Mouse (Mus musculus): ENCODE results near the gene Pam. TPM values are rescaled to one million over a fixed set of nuclear protein-coding genes. Genes with fewer than 3 reads are reported as not detected.

The Pam gene
- polyA plus RNA-seq, 1 experiment from 2014 or later, result 8.9 TPM

DNA sequence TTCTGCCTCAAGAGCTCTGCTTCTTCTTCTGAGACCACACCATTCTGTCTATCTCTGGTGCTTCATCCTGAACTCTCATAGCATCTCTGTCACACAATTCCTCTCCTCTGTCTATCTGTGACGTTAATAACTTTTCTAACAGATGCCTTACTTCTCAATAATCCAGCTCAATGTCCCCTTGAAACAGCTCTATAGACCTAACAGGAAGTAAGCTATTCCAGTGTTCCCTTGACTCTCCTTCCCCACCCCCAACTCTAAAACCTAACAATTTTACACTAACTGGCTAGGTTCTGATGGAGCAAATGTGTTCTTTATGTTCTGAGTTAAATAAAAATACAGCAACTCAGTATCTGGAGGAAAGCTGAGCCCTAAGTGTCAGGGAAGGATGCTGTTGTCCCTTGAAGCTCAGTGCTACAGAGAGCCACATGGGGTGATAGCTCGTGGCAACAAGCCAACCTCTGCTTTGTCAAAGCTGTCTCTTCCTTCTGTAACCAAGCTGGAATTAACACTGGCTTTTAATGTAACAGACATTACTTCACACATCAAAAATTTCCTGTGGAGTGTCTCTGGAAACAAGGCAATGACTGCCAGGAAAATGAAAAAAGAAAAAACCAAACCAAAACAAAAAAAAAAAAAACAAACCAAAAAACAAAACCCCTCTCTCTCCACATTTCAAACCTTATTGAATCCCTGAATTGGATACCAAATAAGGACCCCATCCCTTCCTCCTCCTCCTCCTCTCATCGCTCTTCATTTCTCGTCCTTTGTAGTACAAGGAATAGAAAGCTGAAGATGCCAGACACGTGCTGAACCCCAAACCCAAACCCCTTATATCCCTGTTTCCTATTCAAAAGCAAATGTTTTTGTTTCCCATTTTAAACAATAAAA, 261.7 kb downstream of the Pam start:
- no peak overlapping the region for H3K4me3 ChIP-seq (ENCODE audit: low read depth, low read length)
- no peak overlapping the region for H3K9ac ChIP-seq (ENCODE audit: low read depth, low read length)
- 43% methylated on average over 5 of the region's 5 CpGs for WGBS (ENCODE audit: insufficient replicate concordance)
- H3K4me1 ChIP-seq (ENCODE audit: control insufficient read depth, low read depth, low read length), result no peaks in the 10 kb centered on the region
- no peak overlapping the region for H3K27ac ChIP-seq (ENCODE audit: low read length)
- H3K27me3 ChIP-seq (ENCODE audit: control insufficient read depth, insufficient read depth, low read depth, low read length), result no peaks in the 10 kb centered on the region
- H3K4me2 ChIP-seq (ENCODE audit: low read depth, low read length), result no peak overlapping the region
- no peaks in the 10 kb centered on the region for H3K9me3 ChIP-seq (replicated peaks; ENCODE audit: control insufficient read depth, low read length)
- no peak for ATAC-seq (ENCODE audit: low read depth)
- no peaks in the 10 kb centered on the region for H3K36me3 ChIP-seq (ENCODE audit: control insufficient read depth, insufficient read depth)

DNA sequence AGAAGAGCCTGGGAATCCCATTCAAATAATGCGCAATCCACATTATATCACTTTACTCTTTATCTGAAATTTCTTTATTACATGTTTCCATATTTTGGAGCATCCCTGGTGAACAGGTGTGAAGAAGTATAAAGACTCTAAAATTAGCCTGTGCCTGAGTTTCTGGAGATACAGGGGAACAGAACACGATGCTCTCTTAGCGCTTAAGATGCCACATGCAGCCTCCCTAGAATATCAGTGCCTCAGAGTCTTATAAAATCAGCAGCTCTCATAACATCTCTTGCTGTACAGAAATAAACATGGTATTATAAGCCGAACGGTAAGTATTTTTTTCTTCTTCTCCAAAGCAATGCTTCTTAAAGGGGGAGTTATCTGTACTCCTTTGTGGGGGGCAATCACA, 267.4 kb downstream of the Pam start:
- Histone ChIP-seq H3K27ac (ENCODE audit: low read length) (no peak overlapping the region), H3K27me3 (ENCODE audit: control insufficient read depth, insufficient read depth, low read depth, low read length) (no peaks in the 10 kb centered on the region), H3K4me3 (ENCODE audit: low read depth, low read length) (no peak overlapping the region), H3K4me2 (ENCODE audit: low read depth, low read length) (no peak overlapping the region), H3K36me3 (ENCODE audit: control insufficient read depth, insufficient read depth) (no peaks in the 10 kb centered on the region), H3K9ac (ENCODE audit: low read depth, low read length) (no peak overlapping the region), H3K4me1 (ENCODE audit: control insufficient read depth, low read depth, low read length) (no peaks in the 10 kb centered on the region), H3K9me3 (replicated peaks; ENCODE audit: control insufficient read depth, low read length) (no peaks in the 10 kb centered on the region)
- no peak for ATAC-seq (ENCODE audit: low read depth)
- 78% methylated on average over 5 of the region's 5 CpGs for WGBS (ENCODE audit: insufficient replicate concordance)

GRCm38 (mm10) chr1:97827566-97827965, 267.9 kb downstream of the Pam start:
- no peaks in the 10 kb centered on the region for H3K36me3 ChIP-seq (ENCODE audit: control insufficient read depth, insufficient read depth)
- H3K9me3 ChIP-seq (replicated peaks; ENCODE audit: control insufficient read depth, low read length), result no peaks in the 10 kb centered on the region
- no peak overlapping the region for H3K4me2 ChIP-seq (ENCODE audit: low read depth, low read length)
- H3K4me1 ChIP-seq (ENCODE audit: control insufficient read depth, low read depth, low read length), result no peaks in the 10 kb centered on the region
- no peak overlapping the region for H3K27ac ChIP-seq (ENCODE audit: low read length)
- H3K27me3 ChIP-seq (ENCODE audit: control insufficient read depth, insufficient read depth, low read depth, low read length), result no peaks in the 10 kb centered on the region
- no peak overlapping the region for H3K4me3 ChIP-seq (ENCODE audit: low read depth, low read length)
- H3K9ac ChIP-seq (ENCODE audit: low read depth, low read length), result no peak overlapping the region
- WGBS (ENCODE audit: insufficient replicate concordance), result 67% methylated on average over 2 of the region's 2 CpGs
- no peak for ATAC-seq (ENCODE audit: low read depth)

GRCm38 (mm10) chr1:97822904-97823303, 272.5 kb downstream of the Pam start:
- no peaks in the 10 kb centered on the region for H3K27me3 ChIP-seq (ENCODE audit: control insufficient read depth, insufficient read depth, low read depth, low read length)
- no peak overlapping the region for H3K27ac ChIP-seq (ENCODE audit: low read length)
- H3K9ac ChIP-seq (ENCODE audit: low read depth, low read length), result no peak overlapping the region
- no peaks in the 10 kb centered on the region for H3K4me1 ChIP-seq (ENCODE audit: control insufficient read depth, low read depth, low read length)
- 70% methylated on average over 7 of the region's 7 CpGs for WGBS (ENCODE audit: insufficient replicate concordance)
- no peak overlapping the region for H3K4me2 ChIP-seq (ENCODE audit: low read depth, low read length)
- H3K36me3 ChIP-seq (ENCODE audit: control insufficient read depth, insufficient read depth), result no peaks in the 10 kb centered on the region
- H3K4me3 ChIP-seq (ENCODE audit: low read depth, low read length), result no peak overlapping the region
- no peak for ATAC-seq (ENCODE audit: low read depth)
- no peaks in the 10 kb centered on the region for H3K9me3 ChIP-seq (replicated peaks; ENCODE audit: control insufficient read depth, low read length)

DNA sequence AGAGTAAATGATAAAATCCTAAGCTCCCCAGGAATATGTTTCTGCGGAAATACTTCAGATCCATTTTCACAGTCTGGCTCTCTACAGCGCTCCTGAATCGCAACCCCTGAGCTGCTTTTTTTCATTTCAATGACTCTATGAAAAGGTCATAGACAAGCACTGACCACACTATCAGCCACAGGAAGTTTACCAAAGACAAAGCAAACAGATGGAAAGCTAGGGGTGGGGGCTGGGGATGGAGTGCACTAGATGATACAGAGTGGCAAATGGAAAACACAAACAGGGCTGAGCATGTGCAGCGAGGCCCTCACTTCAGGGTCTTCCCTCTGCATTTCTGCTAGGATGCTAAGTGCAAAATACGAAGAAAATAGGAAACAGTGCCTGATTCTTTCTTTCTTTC, 273.2 kb downstream of the Pam start:
- no peaks in the 10 kb centered on the region for H3K9me3 ChIP-seq (replicated peaks; ENCODE audit: control insufficient read depth, low read length)
- no peaks in the 10 kb centered on the region for H3K27me3 ChIP-seq (ENCODE audit: control insufficient read depth, insufficient read depth, low read depth, low read length)
- peak; percentile 61 for ATAC-seq (ENCODE audit: low read depth)
- H3K4me1 ChIP-seq (ENCODE audit: control insufficient read depth, low read depth, low read length), result no peaks in the 10 kb centered on the region
- H3K4me3 ChIP-seq (ENCODE audit: low read depth, low read length), result no peak overlapping the region
- WGBS (ENCODE audit: insufficient replicate concordance), result 62% methylated on average over 5 of the region's 5 CpGs
- no peak overlapping the region for H3K27ac ChIP-seq (ENCODE audit: low read length)
- H3K4me2 ChIP-seq (ENCODE audit: low read depth, low read length), result no peak overlapping the region
- no peak overlapping the region for H3K9ac ChIP-seq (ENCODE audit: low read depth, low read length)
- no peaks in the 10 kb centered on the region for H3K36me3 ChIP-seq (ENCODE audit: control insufficient read depth, insufficient read depth)

DNA sequence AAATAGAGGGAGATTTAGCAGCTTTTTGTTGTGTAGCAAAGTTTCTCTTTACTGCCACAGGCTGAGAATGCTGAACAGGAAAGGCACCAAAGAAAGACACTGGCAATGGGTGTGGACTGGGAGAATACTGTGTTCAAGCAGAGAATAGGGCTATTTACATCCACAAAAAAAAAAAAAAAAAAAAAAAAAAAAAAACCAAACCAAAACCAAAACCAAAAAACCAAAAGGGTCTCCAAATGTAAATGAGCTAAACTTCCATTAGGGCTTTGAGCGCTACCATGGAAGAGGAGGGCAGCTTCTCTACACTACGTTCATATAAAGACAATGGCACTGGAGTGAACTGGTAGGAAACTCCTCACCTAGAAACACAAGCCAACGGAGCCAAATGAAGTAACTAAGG, 274.2 kb downstream of the Pam start:
- Histone ChIP-seq H3K4me2 (ENCODE audit: low read depth, low read length) (no peak overlapping the region), H3K9ac (ENCODE audit: low read depth, low read length) (no peak overlapping the region), H3K4me1 (ENCODE audit: control insufficient read depth, low read depth, low read length) (no peaks in the 10 kb centered on the region), H3K27ac (ENCODE audit: low read length) (no peak overlapping the region), H3K36me3 (ENCODE audit: control insufficient read depth, insufficient read depth) (no peaks in the 10 kb centered on the region), H3K27me3 (ENCODE audit: control insufficient read depth, insufficient read depth, low read depth, low read length) (no peaks in the 10 kb centered on the region), H3K9me3 (replicated peaks; ENCODE audit: control insufficient read depth, low read length) (no peaks in the 10 kb centered on the region), H3K4me3 (ENCODE audit: low read depth, low read length) (no peak overlapping the region)
- WGBS (ENCODE audit: insufficient replicate concordance), result 64% methylated on average over 3 of the region's 3 CpGs
- no peak for ATAC-seq (ENCODE audit: low read depth)

DNA sequence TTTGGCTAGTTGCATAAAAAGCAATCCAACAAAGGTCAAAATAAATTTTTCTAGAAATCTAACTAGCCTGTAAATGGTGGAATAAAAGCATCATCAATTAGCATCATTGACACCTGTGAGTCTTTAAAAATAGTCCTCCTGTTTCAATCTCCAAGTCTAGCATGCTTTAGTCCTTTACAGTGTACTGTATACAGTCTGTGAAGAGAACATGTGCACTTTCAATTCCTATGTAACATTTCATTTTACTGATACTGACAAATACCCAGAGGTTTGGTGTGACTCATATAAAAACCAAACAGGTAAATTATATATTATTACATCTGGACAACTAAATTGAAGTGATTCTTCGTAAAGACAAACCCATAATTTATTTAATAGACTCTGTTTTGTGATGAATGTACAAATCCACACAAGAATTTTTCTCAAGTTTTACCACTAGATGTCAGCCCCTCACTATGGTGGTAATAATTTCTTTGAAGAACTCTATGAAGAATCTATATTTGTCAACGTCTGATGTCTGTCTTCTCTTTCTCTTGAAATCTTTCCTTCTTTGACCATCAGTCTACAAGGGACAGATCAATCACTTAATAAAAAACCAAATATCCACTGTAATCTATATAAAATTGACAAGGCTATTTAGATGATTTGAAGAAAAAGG, 286.1 kb downstream of the Pam start:
- Histone ChIP-seq H3K4me2 (ENCODE audit: low read depth, low read length) (no peak overlapping the region), H3K36me3 (ENCODE audit: control insufficient read depth, insufficient read depth) (no peaks in the 10 kb centered on the region), H3K4me1 (ENCODE audit: control insufficient read depth, low read depth, low read length) (no peaks in the 10 kb centered on the region), H3K27ac (ENCODE audit: low read length) (no peak overlapping the region), H3K9me3 (replicated peaks; ENCODE audit: control insufficient read depth, low read length) (no peaks in the 10 kb centered on the region), H3K27me3 (ENCODE audit: control insufficient read depth, insufficient read depth, low read depth, low read length) (no peaks in the 10 kb centered on the region), H3K4me3 (ENCODE audit: low read depth, low read length) (no peak overlapping the region), H3K9ac (ENCODE audit: low read depth, low read length) (no peak overlapping the region)
- no peak for ATAC-seq (ENCODE audit: low read depth)
- 25% methylated on average over 2 of the region's 2 CpGs for WGBS (ENCODE audit: insufficient replicate concordance)

- ATAC-seq (ENCODE audit: low read depth), result no peak
- H3K27ac ChIP-seq (ENCODE audit: low read length), result no peak overlapping the region
- H3K4me1 ChIP-seq (ENCODE audit: control insufficient read depth, low read depth, low read length), result no peaks in the 10 kb centered on the region
- H3K36me3 ChIP-seq (ENCODE audit: control insufficient read depth, insufficient read depth), result no peaks in the 10 kb centered on the region
- no peak overlapping the region for H3K4me3 ChIP-seq (ENCODE audit: low read depth, low read length)
- no peak overlapping the region for H3K9ac ChIP-seq (ENCODE audit: low read depth, low read length)
- no peak overlapping the region for H3K4me2 ChIP-seq (ENCODE audit: low read depth, low read length)
- no peaks in the 10 kb centered on the region for H3K9me3 ChIP-seq (replicated peaks; ENCODE audit: control insufficient read depth, low read length)
- no peaks in the 10 kb centered on the region for H3K27me3 ChIP-seq (ENCODE audit: control insufficient read depth, insufficient read depth, low read depth, low read length)
Observed at GRCm38 (mm10) chr1:97804520-97804919, 290.9 kb downstream of the Pam start.

GRCm38 (mm10) chr1:97802207-97802902, 293.1 kb downstream of the Pam start:
- no peak for ATAC-seq (ENCODE audit: low read depth)
- Histone ChIP-seq H3K27me3 (ENCODE audit: control insufficient read depth, insufficient read depth, low read depth, low read length) (no peaks in the 10 kb centered on the region), H3K27ac (ENCODE audit: low read length) (no peak overlapping the region), H3K4me3 (ENCODE audit: low read depth, low read length) (no peak overlapping the region), H3K4me1 (ENCODE audit: control insufficient read depth, low read depth, low read length) (no peaks in the 10 kb centered on the region), H3K36me3 (ENCODE audit: control insufficient read depth, insufficient read depth) (no peaks in the 10 kb centered on the region), H3K9ac (ENCODE audit: low read depth, low read length) (no peak overlapping the region), H3K9me3 (replicated peaks; ENCODE audit: control insufficient read depth, low read length) (no peaks in the 10 kb centered on the region), H3K4me2 (ENCODE audit: low read depth, low read length) (peak overlapping the region; percentile 17; the same call in 1 of the 2 replicates)
- WGBS (ENCODE audit: insufficient replicate concordance), result 23% methylated on average over 4 of the region's 4 CpGs

Data from liver, embryonic 16.5 days (tissue).